Mouse (Mus musculus): ENCODE results near the gene Adprhl1. TPM values are rescaled to one million over a fixed set of nuclear protein-coding genes. Genes with fewer than 3 reads are reported as not detected.

The Adprhl1 gene
- polyA plus RNA-seq, 1 experiment = 17.8 TPM

DNA sequence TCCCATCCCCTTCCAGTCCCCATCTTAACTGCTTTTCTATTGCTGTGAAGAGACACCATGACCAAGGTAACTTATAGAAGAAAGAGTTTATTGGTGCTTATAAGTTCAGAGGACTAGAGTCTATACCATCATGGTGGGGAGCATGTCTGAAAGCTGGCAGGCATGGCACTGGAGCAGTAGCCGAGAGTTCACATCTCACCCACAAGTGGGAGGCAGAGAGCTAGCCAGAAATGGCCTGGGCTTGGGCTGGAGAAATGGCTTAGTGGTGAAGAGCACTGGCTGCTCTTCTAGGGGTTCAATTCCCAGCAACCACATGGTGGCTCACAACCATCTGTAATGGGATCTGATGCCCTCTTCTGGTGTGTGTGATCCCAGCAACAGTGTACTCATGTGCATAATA, 50.5 kb downstream of the Adprhl1 start:
- peak overlapping the region; percentile 51 for H3K4me3 ChIP-seq
- H3K27me3 ChIP-seq (ENCODE audit: control insufficient read depth, insufficient read depth, insufficient read length) = no peaks in the 10 kb centered on the region
- H3ac ChIP-seq (ENCODE audit: control insufficient read depth, insufficient read length) = no peak overlapping the region
- H3K36me3 ChIP-seq (ENCODE audit: control insufficient read depth, insufficient read depth) = no peaks in the 10 kb centered on the region
- H3K4me2 ChIP-seq (ENCODE audit: low read depth) = peak overlapping the region; percentile 65
- TF ChIP-seq POLR2A (IDR thresholded peaks at IDR 0.05; ENCODE audit: insufficient read length, low read depth) (no peak), POLR2AphosphoS2 (IDR thresholded peaks at IDR 0.05; ENCODE audit: insufficient read length, low read depth) (no peak), SRF (IDR thresholded peaks at IDR 0.05; ENCODE audit: control insufficient read depth, insufficient read length, low read depth) (no peak), MYOD1 (IDR thresholded peaks at IDR 0.05; ENCODE audit: control insufficient read depth in 1 of 3, insufficient read length in 2 of 3, low read depth in 2 of 3) (no peak), E2F4 (IDR thresholded peaks at IDR 0.05; ENCODE audit: insufficient read depth) (no peak), MYOG (IDR thresholded peaks at IDR 0.05; ENCODE audit: control insufficient read depth in 1 of 3, insufficient read depth in 1 of 3, insufficient read length in 2 of 3, low read depth in 2 of 3) (no peak), USF1 (IDR thresholded peaks at IDR 0.05; ENCODE audit: low read depth) (no peak), TCF12 (IDR thresholded peaks at IDR 0.05; ENCODE audit: insufficient read depth, poor library complexity, severe bottlenecking) (no peak), TCF3 (IDR thresholded peaks at IDR 0.05; ENCODE audit: insufficient read length, low read depth) (no peak), REST (IDR thresholded peaks at IDR 0.05; ENCODE audit: insufficient read depth, insufficient read length) (no peak), MAX (IDR thresholded peaks at IDR 0.05; ENCODE audit: low read depth) (no peak), CEBPB (IDR thresholded peaks at IDR 0.05; ENCODE audit: insufficient read depth, poor library complexity, severe bottlenecking) (no peak)
- H3K79me2 ChIP-seq (ENCODE audit: control insufficient read depth, insufficient read depth) = peaks cover 11% of the 10 kb centered on the region

DNA sequence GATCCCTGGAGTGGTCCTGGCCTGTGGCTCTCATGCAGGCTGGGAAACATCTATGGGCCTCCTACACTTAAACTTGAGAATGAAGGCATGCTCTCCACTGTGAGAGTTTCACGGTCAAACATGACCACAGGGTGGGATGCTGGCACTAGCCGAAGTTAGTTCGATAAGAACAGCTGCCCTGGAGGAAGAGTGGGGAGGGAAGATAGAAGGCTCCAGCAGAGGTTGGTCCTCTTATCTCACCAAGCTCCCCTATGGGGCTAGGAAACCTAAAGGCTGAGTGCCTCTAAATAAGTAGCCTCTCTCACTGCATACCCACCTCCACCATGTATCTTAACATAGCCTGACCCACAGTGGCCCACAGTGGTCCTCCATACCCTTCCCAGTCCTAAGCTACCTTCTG, 51.2 kb downstream of the Adprhl1 start:
- no peaks in the 10 kb centered on the region for H3K36me3 ChIP-seq (ENCODE audit: control insufficient read depth, insufficient read depth)
- peak overlapping the region; percentile 51 for H3K4me3 ChIP-seq
- peaks cover 11% of the 10 kb centered on the region for H3K79me2 ChIP-seq (ENCODE audit: control insufficient read depth, insufficient read depth)
- TF ChIP-seq MYOD1 (IDR thresholded peaks at IDR 0.05; ENCODE audit: control insufficient read depth in 1 of 3, insufficient read length in 2 of 3, low read depth in 2 of 3) (no peak), USF1 (IDR thresholded peaks at IDR 0.05; ENCODE audit: low read depth) (no peak), POLR2AphosphoS2 (IDR thresholded peaks at IDR 0.05; ENCODE audit: insufficient read length, low read depth) (no peak), TCF3 (IDR thresholded peaks at IDR 0.05; ENCODE audit: insufficient read length, low read depth) (no peak), MYOG (IDR thresholded peaks at IDR 0.05; ENCODE audit: control insufficient read depth in 1 of 3, insufficient read depth in 1 of 3, insufficient read length in 2 of 3, low read depth in 2 of 3) (no peak), CEBPB (IDR thresholded peaks at IDR 0.05; ENCODE audit: insufficient read depth, poor library complexity, severe bottlenecking) (no peak), SRF (IDR thresholded peaks at IDR 0.05; ENCODE audit: control insufficient read depth, insufficient read length, low read depth) (no peak), REST (IDR thresholded peaks at IDR 0.05; ENCODE audit: insufficient read depth, insufficient read length) (no peak), E2F4 (IDR thresholded peaks at IDR 0.05; ENCODE audit: insufficient read depth) (no peak), TCF12 (IDR thresholded peaks at IDR 0.05; ENCODE audit: insufficient read depth, poor library complexity, severe bottlenecking) (no peak), POLR2A (IDR thresholded peaks at IDR 0.05; ENCODE audit: insufficient read length, low read depth) (no peak), MAX (IDR thresholded peaks at IDR 0.05; ENCODE audit: low read depth) (no peak)
- H3K4me2 ChIP-seq (ENCODE audit: low read depth) = peak overlapping the region; percentile 65
- no peak overlapping the region for H3ac ChIP-seq (ENCODE audit: control insufficient read depth, insufficient read length)
- H3K27me3 ChIP-seq (ENCODE audit: control insufficient read depth, insufficient read depth, insufficient read length) = no peaks in the 10 kb centered on the region

- Histone ChIP-seq H3K4me2 (ENCODE audit: low read depth) (peak overlapping the region; percentile 65), H3K27me3 (ENCODE audit: control insufficient read depth, insufficient read depth, insufficient read length) (no peaks in the 10 kb centered on the region)
These were observed 51.9 kb downstream of the Adprhl1 start for GRCm38 (mm10) chr8:13202041-13202440.

GRCm38 (mm10) chr8:13201013-13201334, 53.0 kb downstream of the Adprhl1 start:
- Histone ChIP-seq H3ac (ENCODE audit: control insufficient read depth, insufficient read length) (peak overlapping the region; percentile 65), H3K4me3 (peak overlapping the region; percentile 51), H3K27me3 (ENCODE audit: control insufficient read depth, insufficient read depth, insufficient read length) (no peaks in the 10 kb centered on the region), H3K36me3 (ENCODE audit: control insufficient read depth, insufficient read depth) (no peaks in the 10 kb centered on the region), H3K79me2 (ENCODE audit: control insufficient read depth, insufficient read depth) (peaks cover 11% of the 10 kb centered on the region), H3K4me2 (ENCODE audit: low read depth) (peak overlapping the region; percentile 63)
- no peak for TF ChIP-seq CEBPB (IDR thresholded peaks at IDR 0.05; ENCODE audit: insufficient read depth, poor library complexity, severe bottlenecking)
- no peak for TF ChIP-seq E2F4 (IDR thresholded peaks at IDR 0.05; ENCODE audit: insufficient read depth)
- TF ChIP-seq MYOG (IDR thresholded peaks at IDR 0.05; ENCODE audit: control insufficient read depth in 1 of 3, insufficient read depth in 1 of 3, insufficient read length in 2 of 3, low read depth in 2 of 3) = no peak
- TF ChIP-seq POLR2A (IDR thresholded peaks at IDR 0.05; ENCODE audit: insufficient read length, low read depth) = no peak
- TF ChIP-seq USF1 (IDR thresholded peaks at IDR 0.05; ENCODE audit: low read depth) = no peak
- no peak for TF ChIP-seq MAX (IDR thresholded peaks at IDR 0.05; ENCODE audit: low read depth)
- TF ChIP-seq MYOD1 (IDR thresholded peaks at IDR 0.05; ENCODE audit: control insufficient read depth in 1 of 3, insufficient read length in 2 of 3, low read depth in 2 of 3) = no peak
- TF ChIP-seq REST (IDR thresholded peaks at IDR 0.05; ENCODE audit: insufficient read depth, insufficient read length) = no peak
- no peak for TF ChIP-seq POLR2AphosphoS2 (IDR thresholded peaks at IDR 0.05; ENCODE audit: insufficient read length, low read depth)
- no peak for TF ChIP-seq TCF3 (IDR thresholded peaks at IDR 0.05; ENCODE audit: insufficient read length, low read depth)
- no peak for TF ChIP-seq TCF12 (IDR thresholded peaks at IDR 0.05; ENCODE audit: insufficient read depth, poor library complexity, severe bottlenecking)
- TF ChIP-seq SRF (IDR thresholded peaks at IDR 0.05; ENCODE audit: control insufficient read depth, insufficient read length, low read depth) = no peak

More at GRCm38 (mm10) chr8:13202041-13202440, 51.9 kb downstream of the Adprhl1 start:
- TF ChIP-seq MYOD1 (IDR thresholded peaks at IDR 0.05; ENCODE audit: control insufficient read depth in 1 of 3, insufficient read length in 2 of 3, low read depth in 2 of 3) (no peak), POLR2A (IDR thresholded peaks at IDR 0.05; ENCODE audit: insufficient read length, low read depth) (peak; percentile 42)
- peak overlapping the region; percentile 51 for H3K4me3 ChIP-seq
- H3K36me3 ChIP-seq (ENCODE audit: control insufficient read depth, insufficient read depth) = no peaks in the 10 kb centered on the region
- peaks cover 11% of the 10 kb centered on the region for H3K79me2 ChIP-seq (ENCODE audit: control insufficient read depth, insufficient read depth)
- H3ac ChIP-seq (ENCODE audit: control insufficient read depth, insufficient read length) = no peak overlapping the region
